Mouse (Mus musculus): ENCODE measurements around the gene H2-D1. TPM values are rescaled to one million over a fixed set of nuclear protein-coding genes. Genes with fewer than 3 reads are reported as not detected.
A peak's percentile ranks its signal among the peaks of the same experiment; 100 is the strongest.

The H2-D1 gene
- total and polyA plus RNA-seq, 3 experiments = 105 to 286 (median 131) TPM

DNA sequence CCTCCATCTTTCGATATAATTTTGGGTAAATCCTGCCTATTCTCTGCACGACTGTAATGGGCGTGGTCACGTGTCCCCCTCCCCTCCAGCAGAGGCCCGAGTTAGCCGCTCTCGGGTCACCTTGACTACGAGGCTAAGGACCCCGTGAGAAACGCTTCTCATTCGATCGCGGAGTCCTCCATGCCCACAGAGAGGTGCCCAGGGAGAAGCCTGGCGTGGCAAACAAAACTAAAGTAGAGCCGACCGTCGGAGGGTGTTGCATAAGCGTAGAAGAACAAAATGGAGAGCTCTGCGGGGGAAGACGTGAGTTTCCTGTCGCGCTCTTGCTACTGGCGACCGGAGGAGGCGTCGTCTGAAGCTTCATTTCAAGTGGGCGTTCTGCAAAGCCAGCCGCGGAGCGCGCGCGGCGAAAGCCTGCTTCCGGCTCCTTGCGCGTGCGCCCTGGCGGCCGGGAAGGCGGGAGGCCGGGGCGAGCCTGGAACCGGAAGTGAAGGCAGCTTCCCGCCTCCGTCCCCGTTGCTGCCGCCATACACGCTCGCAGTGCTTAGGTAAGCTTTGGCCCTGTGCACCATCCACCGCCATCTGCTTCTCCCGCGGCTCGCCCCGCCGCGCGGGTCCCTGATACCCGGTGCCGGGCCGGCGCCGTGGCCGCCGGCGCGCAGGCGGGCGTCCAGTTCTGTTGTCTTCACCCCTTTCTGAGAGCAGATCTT lies 21.1 kb upstream of the H2-D1 start, which contains the start of gene Ddx39b:
TSS of gene Ddx39b (plus strand) at position 442 of the 710 bp plus-strand sequence.
- Histone ChIP-seq H3K36me3 (ENCODE audit: control insufficient read depth, insufficient read depth, low read length) (peaks cover 21% of the 10 kb centered on the region), H3K4me3 (peak within 1 kb of the TSS; percentile 77), H3K9ac (ENCODE audit: low read depth, low read length) (peak within 1 kb of the TSS; percentile 91), H3K79me2 (replicated peaks; ENCODE audit: control insufficient read depth, insufficient read depth, low read length) (peaks cover 4% of the 10 kb centered on the region), H3K27ac (peak within 1 kb of the TSS; percentile 98), H3K4me1 (ENCODE audit: control insufficient read depth, insufficient read depth, low read length) (peaks cover 18% of the 10 kb centered on the region), H3K27me3 (ENCODE audit: control insufficient read depth, insufficient read depth, low read length) (no peaks in the 10 kb centered on the region)
- intact Hi-C loops (cut with DNase I) = loop anchor here (5.0 to 10.0 kb wide), 2 partner anchors 239 to 407 kb away; partner anchors contain the start of genes Dxo, Stk19 and Vars
- TF ChIP-seq EP300 (IDR thresholded peaks at IDR 0.05; ENCODE audit: insufficient read depth, low read depth, low read length) (peak; percentile 88), CTCF (IDR thresholded peaks at IDR 0.05) (peak; percentile 36), POLR2A (IDR thresholded peaks at IDR 0.05; ENCODE audit: insufficient read depth, low read depth, low read length) (peak; percentile 90)
- DNase-seq = peak; percentile 96 to 98
- WGBS = under 1% methylated on average over 68 of the region's 69 CpGs

DNA sequence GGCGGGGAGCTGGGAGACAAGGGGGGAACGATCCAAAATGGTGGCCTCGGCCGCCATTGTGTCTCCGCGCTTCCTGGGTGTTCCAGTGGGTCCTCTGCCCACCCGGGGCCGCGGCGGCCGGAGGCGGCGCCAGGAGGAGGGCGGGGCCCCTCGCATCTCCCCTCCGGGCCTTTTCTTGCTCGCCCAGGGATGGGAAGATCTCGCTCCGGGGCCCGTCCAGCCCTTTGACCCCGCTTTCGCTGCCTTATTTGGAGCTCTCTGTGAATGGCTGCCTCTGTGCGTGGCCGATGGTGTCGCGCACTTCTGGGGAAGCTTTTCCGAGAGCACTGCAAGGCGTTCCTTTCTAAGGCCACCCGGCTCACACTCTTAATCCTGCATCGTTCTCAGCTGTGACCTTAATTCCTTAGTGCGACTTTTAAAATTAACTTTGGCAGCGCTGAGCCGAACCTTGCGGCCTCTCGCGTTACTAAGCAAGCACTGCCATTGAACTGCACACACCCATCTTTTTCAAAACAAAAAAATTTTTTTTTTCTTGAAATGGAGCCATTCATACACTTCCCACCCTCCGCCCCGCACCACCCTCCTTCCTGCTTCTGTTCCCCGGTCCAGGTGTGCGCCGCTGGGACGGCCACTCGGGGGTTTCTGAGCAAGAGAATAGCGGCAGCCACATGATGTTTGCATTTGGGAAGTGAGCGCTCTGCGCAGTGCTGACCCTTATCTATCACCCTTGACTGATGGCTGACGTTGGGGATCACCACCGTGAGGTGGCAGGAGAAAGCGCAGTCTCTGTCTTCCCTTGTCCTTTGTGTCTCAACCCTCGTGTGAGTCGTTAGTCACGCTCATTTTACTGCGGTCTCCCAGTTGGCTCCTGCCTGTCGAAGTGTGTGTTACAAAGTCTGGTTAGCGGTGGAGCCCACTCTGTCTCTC lies 20.3 kb upstream of the H2-D1 start:
- Histone ChIP-seq H3K36me3 (ENCODE audit: control insufficient read depth, insufficient read depth, low read length) (peaks cover 21% of the 10 kb centered on the region), H3K4me3 (peak overlapping the region; percentile 77), H3K27ac (peak overlapping the region; percentile 98), H3K27me3 (ENCODE audit: control insufficient read depth, insufficient read depth, low read length) (no peaks in the 10 kb centered on the region), H3K9ac (ENCODE audit: low read depth, low read length) (peak overlapping the region; percentile 91), H3K4me1 (ENCODE audit: control insufficient read depth, insufficient read depth, low read length) (peaks cover 18% of the 10 kb centered on the region), H3K79me2 (replicated peaks; ENCODE audit: control insufficient read depth, insufficient read depth, low read length) (peaks cover 4% of the 10 kb centered on the region)
- TF ChIP-seq CTCF (IDR thresholded peaks at IDR 0.05) (peak; percentile 29), POLR2A (IDR thresholded peaks at IDR 0.05; ENCODE audit: insufficient read depth, low read depth, low read length) (no peak; the same call in 1 of the 2 replicates), EP300 (IDR thresholded peaks at IDR 0.05; ENCODE audit: insufficient read depth, low read depth, low read length) (peak; percentile 24; the same call in 1 of the 2 replicates)
- WGBS = under 1% methylated on average over 55 of the region's 55 CpGs
- DNase-seq = peak; percentile 61 to 64
- intact Hi-C loops (cut with DNase I) = loop anchor here (5.0 to 10.0 kb wide), 2 partner anchors 240 to 407 kb away; partner anchors contain the start of genes Dxo, Stk19 and Vars

DNA sequence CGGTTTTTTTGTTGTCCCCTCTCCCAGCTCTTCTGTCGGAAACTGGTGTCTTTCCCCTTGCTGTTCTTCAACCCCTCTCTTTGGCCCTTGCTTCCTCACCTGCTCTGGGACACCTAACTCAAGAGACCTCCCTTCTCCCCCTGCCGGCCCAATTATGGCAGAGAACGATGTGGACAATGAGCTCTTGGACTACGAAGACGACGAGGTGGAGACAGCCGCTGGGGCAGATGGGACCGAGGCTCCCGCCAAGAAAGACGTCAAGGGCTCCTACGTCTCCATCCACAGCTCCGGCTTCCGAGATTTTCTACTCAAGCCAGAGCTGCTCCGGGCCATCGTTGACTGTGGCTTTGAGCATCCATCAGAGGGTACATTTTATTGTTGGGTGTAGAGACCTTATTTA lies 19.4 kb upstream of the H2-D1 start:
- Histone ChIP-seq H3K36me3 (ENCODE audit: control insufficient read depth, insufficient read depth, low read length) (peaks cover 26% of the 10 kb centered on the region), H3K4me3 (peak overlapping the region; percentile 77), H3K27me3 (ENCODE audit: control insufficient read depth, insufficient read depth, low read length) (no peaks in the 10 kb centered on the region), H3K4me1 (ENCODE audit: control insufficient read depth, insufficient read depth, low read length) (peaks cover 18% of the 10 kb centered on the region), H3K79me2 (replicated peaks; ENCODE audit: control insufficient read depth, insufficient read depth, low read length) (peaks cover 4% of the 10 kb centered on the region), H3K27ac (peak overlapping the region; percentile 98), H3K9ac (ENCODE audit: low read depth, low read length) (peak overlapping the region; percentile 91)
- TF ChIP-seq CTCF (IDR thresholded peaks at IDR 0.05) = no peak
- TF ChIP-seq POLR2A (IDR thresholded peaks at IDR 0.05; ENCODE audit: insufficient read depth, low read depth, low read length) = no peak
- no peak for TF ChIP-seq EP300 (IDR thresholded peaks at IDR 0.05; ENCODE audit: insufficient read depth, low read depth, low read length)
- peak; percentile 63 to 68 for DNase-seq
- 1% methylated on average over 16 of the region's 16 CpGs for WGBS
- intact Hi-C loops (cut with DNase I) = loop anchor here (5.0 to 10.0 kb wide), 2 partner anchors 241 to 408 kb away; partner anchors contain the start of genes Dxo, Stk19 and Vars

DNA sequence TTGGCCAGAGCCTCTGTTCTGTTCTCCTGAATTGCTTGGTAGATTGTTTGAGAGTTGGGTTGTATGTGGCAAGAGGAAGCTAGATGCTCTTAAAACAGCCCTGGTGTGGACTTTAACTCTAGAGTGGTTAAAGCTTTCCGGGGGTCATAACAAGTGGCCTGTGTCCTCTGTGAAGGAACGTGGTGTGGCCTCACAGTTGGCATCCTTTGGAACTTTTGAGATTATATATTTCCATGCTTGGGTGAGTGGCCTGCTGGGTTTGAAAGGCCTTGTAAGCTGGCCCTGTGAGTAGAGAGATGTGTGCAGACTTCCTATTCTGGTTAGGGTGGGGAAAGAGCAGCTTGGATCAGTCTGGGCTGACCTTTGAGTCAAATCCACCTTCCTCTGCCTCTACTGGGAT lies 17.5 kb upstream of the H2-D1 start:
- no peaks in the 10 kb centered on the region for H3K27me3 ChIP-seq (ENCODE audit: control insufficient read depth, insufficient read depth, low read length)
- TF ChIP-seq POLR2A (IDR thresholded peaks at IDR 0.05; ENCODE audit: insufficient read depth, low read depth, low read length) = no peak
- no peak for TF ChIP-seq CTCF (IDR thresholded peaks at IDR 0.05)
- TF ChIP-seq EP300 (IDR thresholded peaks at IDR 0.05; ENCODE audit: insufficient read depth, low read depth, low read length) = no peak
- intact Hi-C loops (cut with DNase I) = loop anchor here (5.0 to 10.0 kb wide), 2 partner anchors 243 to 410 kb away; partner anchors contain the start of genes Dxo, Stk19 and Vars
- 34% methylated on average over 2 of the region's 2 CpGs for WGBS
- peaks cover 18% of the 10 kb centered on the region for H3K4me1 ChIP-seq (ENCODE audit: control insufficient read depth, insufficient read depth, low read length)
- no peak overlapping the region for H3K27ac ChIP-seq
- peaks cover 4% of the 10 kb centered on the region for H3K79me2 ChIP-seq (replicated peaks; ENCODE audit: control insufficient read depth, insufficient read depth, low read length)
- no peak for DNase-seq
- no peak overlapping the region for H3K4me3 ChIP-seq
- no peak overlapping the region for H3K9ac ChIP-seq (ENCODE audit: low read depth, low read length)
- H3K36me3 ChIP-seq (ENCODE audit: control insufficient read depth, insufficient read depth, low read length) = peaks cover 26% of the 10 kb centered on the region

DNA sequence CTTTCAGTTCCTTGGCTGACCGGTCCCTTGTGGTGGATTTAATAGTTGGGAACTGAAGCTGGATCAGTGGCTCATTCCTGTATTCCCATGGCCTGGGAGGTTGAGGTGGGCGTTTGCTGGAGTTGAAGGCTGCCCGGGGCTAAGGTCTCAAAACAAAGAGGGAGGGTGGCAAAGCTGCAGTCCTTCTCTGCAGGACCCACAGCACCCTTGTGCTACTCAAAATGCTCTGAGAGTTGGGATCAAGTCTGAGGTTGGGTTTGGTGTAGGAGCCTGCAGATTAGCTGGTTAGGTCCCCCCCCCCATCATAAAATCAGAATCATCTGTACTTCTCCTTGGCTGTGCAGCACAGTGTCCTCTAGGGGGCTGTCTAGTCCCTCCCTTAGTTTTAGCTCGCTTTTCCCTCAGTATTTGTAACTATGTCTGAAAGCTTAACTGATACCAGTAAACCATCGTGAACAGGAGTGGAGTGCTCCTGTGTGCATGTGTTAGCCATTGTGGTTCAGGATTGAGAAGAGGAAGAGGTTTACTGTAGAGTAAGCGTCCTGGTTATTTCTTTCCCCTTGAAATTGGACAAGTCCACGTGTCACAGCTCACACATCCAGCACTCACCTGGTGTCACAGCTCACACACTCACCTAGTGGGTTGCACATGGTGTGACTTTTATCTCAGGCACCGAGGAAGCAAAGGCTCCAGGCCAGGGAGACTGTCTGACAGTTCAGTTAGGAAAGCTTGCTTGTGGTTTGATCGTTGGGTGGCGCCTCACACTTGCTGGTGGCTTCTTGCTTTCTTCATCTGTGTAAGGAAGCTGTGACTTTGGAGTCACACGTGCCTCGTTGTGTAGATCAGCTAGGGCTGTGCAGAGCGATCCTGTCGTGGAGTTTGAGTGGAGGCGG lies 16.6 kb upstream of the H2-D1 start:
- no peak for DNase-seq

More for the DNA sequence above, 16.6 kb upstream of the H2-D1 start:
- H3K27me3 ChIP-seq (ENCODE audit: control insufficient read depth, insufficient read depth, low read length) = no peaks in the 10 kb centered on the region
- H3K9ac ChIP-seq (ENCODE audit: low read depth, low read length) = no peak overlapping the region
- H3K27ac ChIP-seq = no peak overlapping the region
- no peak overlapping the region for H3K4me3 ChIP-seq
- peaks cover 14% of the 10 kb centered on the region for H3K4me1 ChIP-seq (ENCODE audit: control insufficient read depth, insufficient read depth, low read length)
- WGBS = 58% methylated on average over 15 of the region's 15 CpGs
- peaks cover 4% of the 10 kb centered on the region for H3K79me2 ChIP-seq (replicated peaks; ENCODE audit: control insufficient read depth, insufficient read depth, low read length)
- H3K36me3 ChIP-seq (ENCODE audit: control insufficient read depth, insufficient read depth, low read length) = peaks cover 26% of the 10 kb centered on the region
- TF ChIP-seq POLR2A (IDR thresholded peaks at IDR 0.05; ENCODE audit: insufficient read depth, low read depth, low read length) (no peak), CTCF (IDR thresholded peaks at IDR 0.05) (peak; percentile 64)
- intact Hi-C loops (cut with DNase I) = loop anchor here (10.0 kb wide), 1 partner anchor 411 kb away; the partner anchor contains the start of genes Dxo and Stk19
